Mouse (Mus musculus): Measurements from ENCODE around the gene Tns1. TPM values are rescaled to one million over a fixed set of nuclear protein-coding genes. Genes with fewer than 3 reads are reported as not detected.

The Tns1 gene
- total and polyA plus RNA-seq, 3 experiments: 0.11 TPM; not detected in 2

DNA sequence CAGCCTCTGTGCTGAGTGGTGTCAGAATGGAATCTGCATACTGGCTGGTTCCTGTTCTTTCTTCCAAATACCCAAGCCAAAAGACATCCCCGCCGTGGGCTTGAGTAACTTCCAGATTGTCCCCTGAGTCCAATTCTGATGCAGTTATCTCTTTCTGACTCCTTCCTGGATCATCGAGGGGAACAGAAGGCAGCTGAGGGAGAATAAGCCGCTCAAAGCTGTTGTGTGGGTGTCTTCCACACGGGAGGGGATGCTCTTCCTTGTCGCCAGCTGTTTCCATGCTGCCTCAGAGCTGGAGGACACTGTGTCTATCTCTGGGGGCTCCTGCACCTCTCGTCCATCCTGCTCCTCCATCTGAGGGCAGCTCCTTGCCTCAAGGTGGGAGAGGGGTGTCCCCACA is 133.0 kb downstream of the Tns1 start:
- Histone ChIP-seq H3K36me3 (ENCODE audit: control insufficient read depth in 1 of 2, insufficient read depth in 2 of 2, low read length in 2 of 2) (no peaks in the 10 kb centered on the region), H3K4me3 (ENCODE audit: control insufficient read depth in 1 of 2, insufficient read depth in 1 of 2, low read depth in 2 of 2, low read length in 2 of 2) (no peak overlapping the region), H3K27me3 (ENCODE audit: control insufficient read depth in 1 of 2, insufficient read depth in 2 of 2, low read length in 2 of 2) (no peaks in the 10 kb centered on the region), H3K9me3 (replicated peaks; ENCODE audit: insufficient read depth, low read length) (no peaks in the 10 kb centered on the region), H3K4me1 (ENCODE audit: control insufficient read depth in 1 of 2, insufficient read depth in 2 of 2, low read length in 2 of 2) (no peaks in the 10 kb centered on the region), H3K27ac (ENCODE audit: control insufficient read depth, low read depth, low read length) (no peak overlapping the region), H3K79me2 (ENCODE audit: control insufficient read depth, insufficient read depth, low read length, poor library complexity) (no peaks in the 10 kb centered on the region), H3K9ac (ENCODE audit: control insufficient read depth, low read depth, low read length, poor library complexity, severe bottlenecking) (no peak overlapping the region)
- no peak for TF ChIP-seq SIN3A (IDR thresholded peaks at IDR 0.05; ENCODE audit: low read length)
- no peak for TF ChIP-seq HCFC1 (IDR thresholded peaks at IDR 0.05; ENCODE audit: low read depth, low read length)
- TF ChIP-seq CTCF (IDR thresholded peaks at IDR 0.05 in 2 of 3, conservative IDR thresholded peaks at IDR 0.05 in 1 of 3; ENCODE audit: control insufficient read depth in 1 of 3, insufficient read depth in 1 of 3, low read depth in 2 of 3, low read length in 3 of 3, poor library complexity in 1 of 3, severe bottlenecking in 1 of 3): no peak
- no peak for TF ChIP-seq POLR2A (IDR thresholded peaks at IDR 0.05; ENCODE audit: control insufficient read depth in 1 of 2, insufficient read depth in 1 of 2, low read depth in 1 of 2, low read length in 2 of 2, poor library complexity in 1 of 2)
- no peak for TF ChIP-seq NRF1 (IDR thresholded peaks at IDR 0.05; ENCODE audit: insufficient read depth, low read depth, low read length, poor library complexity, severe bottlenecking)
- DNase-seq (ENCODE audit: low read depth, low spot score): no peak

DNA sequence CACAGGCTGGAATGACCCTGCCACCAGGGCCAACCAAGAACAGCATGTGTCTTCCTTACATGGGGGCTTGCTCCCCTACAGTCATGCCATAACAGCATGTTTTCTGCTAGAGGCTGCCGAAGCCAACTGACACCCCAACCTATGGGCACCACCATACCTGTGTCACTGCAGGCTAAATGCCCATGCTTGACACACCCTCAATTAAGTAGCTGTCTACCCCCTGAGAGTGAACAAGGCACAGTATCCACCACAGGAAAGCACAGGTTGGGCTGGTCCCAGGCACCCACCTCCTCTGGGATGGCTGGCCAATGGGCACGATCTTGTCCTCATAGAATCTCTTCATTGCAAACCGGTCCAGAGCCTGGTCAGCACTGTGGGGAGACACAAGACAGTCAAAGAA is 134.2 kb downstream of the Tns1 start:
- H3K36me3 ChIP-seq (ENCODE audit: control insufficient read depth in 1 of 2, insufficient read depth in 2 of 2, low read length in 2 of 2): no peaks in the 10 kb centered on the region
- TF ChIP-seq JUND (IDR thresholded peaks at IDR 0.05; ENCODE audit: low read depth, low read length) (no peak), GATA1 (IDR thresholded peaks at IDR 0.05; ENCODE audit: low read depth, low read length) (no peak), MEF2A (IDR thresholded peaks at IDR 0.05; ENCODE audit: extremely low read depth, insufficient replicate concordance, low read depth, low read length, poor library complexity, severe bottlenecking) (no peak), ZNF384 (IDR thresholded peaks at IDR 0.05; ENCODE audit: low read depth, low read length) (no peak), POLR2A (IDR thresholded peaks at IDR 0.05; ENCODE audit: control insufficient read depth in 1 of 2, insufficient read depth in 1 of 2, low read depth in 1 of 2, low read length in 2 of 2, poor library complexity in 1 of 2) (no peak), POLR2AphosphoS5 (IDR thresholded peaks at IDR 0.05; ENCODE audit: borderline replicate concordance, low read depth, low read length) (no peak), CHD2 (IDR thresholded peaks at IDR 0.05; ENCODE audit: low read length) (no peak), E2F4 (IDR thresholded peaks at IDR 0.05; ENCODE audit: borderline replicate concordance, low read depth, low read length) (no peak), BHLHE40 (IDR thresholded peaks at IDR 0.05; ENCODE audit: borderline replicate concordance, low read depth, low read length) (no peak)
- no peak overlapping the region for H3K9ac ChIP-seq (ENCODE audit: control insufficient read depth, low read depth, low read length, poor library complexity, severe bottlenecking)
- no peak for DNase-seq (ENCODE audit: low read depth, low spot score)
- H3K27me3 ChIP-seq (ENCODE audit: control insufficient read depth in 1 of 2, insufficient read depth in 2 of 2, low read length in 2 of 2): no peaks in the 10 kb centered on the region
- H3K27ac ChIP-seq (ENCODE audit: control insufficient read depth, low read depth, low read length): no peak overlapping the region
- no peak overlapping the region for H3K4me3 ChIP-seq (ENCODE audit: control insufficient read depth in 1 of 2, insufficient read depth in 1 of 2, low read depth in 2 of 2, low read length in 2 of 2)
- no peaks in the 10 kb centered on the region for H3K4me1 ChIP-seq (ENCODE audit: control insufficient read depth in 1 of 2, insufficient read depth in 2 of 2, low read length in 2 of 2)
- H3K9me3 ChIP-seq (replicated peaks; ENCODE audit: insufficient read depth, low read length): no peaks in the 10 kb centered on the region
- H3K79me2 ChIP-seq (ENCODE audit: control insufficient read depth, insufficient read depth, low read length, poor library complexity): no peaks in the 10 kb centered on the region

DNA sequence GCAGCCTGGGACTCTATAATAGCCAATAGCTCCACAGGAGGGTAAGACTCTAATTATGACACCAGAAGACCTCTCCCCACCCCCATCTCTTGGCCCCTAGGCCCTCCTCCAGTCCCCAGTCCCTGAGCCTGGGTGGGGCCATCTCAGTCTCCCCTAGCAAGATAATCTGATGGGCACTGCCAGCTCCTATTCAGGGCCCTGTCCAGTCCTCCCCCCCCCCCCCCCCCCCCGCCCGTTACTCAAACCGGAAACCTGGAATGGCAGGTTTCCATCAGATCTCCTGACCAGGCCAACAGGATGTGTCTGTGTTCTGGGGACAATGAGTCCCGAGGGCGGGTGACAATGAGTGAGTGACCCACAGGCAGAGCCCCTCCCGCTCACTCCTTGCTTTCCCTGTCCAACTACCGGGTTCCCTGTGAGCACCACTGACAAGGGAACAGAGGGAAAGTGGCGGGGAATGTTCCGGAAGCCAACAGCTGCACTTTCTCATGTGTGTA is 136.5 kb downstream of the Tns1 start:
- Histone ChIP-seq H3K27me3 (ENCODE audit: control insufficient read depth in 1 of 2, insufficient read depth in 2 of 2, low read length in 2 of 2) (no peaks in the 10 kb centered on the region), H3K27ac (ENCODE audit: control insufficient read depth, low read depth, low read length) (no peak overlapping the region), H3K4me3 (ENCODE audit: control insufficient read depth in 1 of 2, insufficient read depth in 1 of 2, low read depth in 2 of 2, low read length in 2 of 2) (no peak overlapping the region), H3K9ac (ENCODE audit: control insufficient read depth, low read depth, low read length, poor library complexity, severe bottlenecking) (no peak overlapping the region), H3K79me2 (ENCODE audit: control insufficient read depth, insufficient read depth, low read length, poor library complexity) (no peaks in the 10 kb centered on the region), H3K4me1 (ENCODE audit: control insufficient read depth in 1 of 2, insufficient read depth in 2 of 2, low read length in 2 of 2) (no peaks in the 10 kb centered on the region), H3K36me3 (ENCODE audit: control insufficient read depth in 1 of 2, insufficient read depth in 2 of 2, low read length in 2 of 2) (no peaks in the 10 kb centered on the region), H3K9me3 (replicated peaks; ENCODE audit: insufficient read depth, low read length) (no peaks in the 10 kb centered on the region)
- no peak for TF ChIP-seq POLR2A (IDR thresholded peaks at IDR 0.05; ENCODE audit: control insufficient read depth in 1 of 2, insufficient read depth in 1 of 2, low read depth in 1 of 2, low read length in 2 of 2, poor library complexity in 1 of 2)
- no peak for TF ChIP-seq MXI1 (IDR thresholded peaks at IDR 0.05; ENCODE audit: low read depth, low read length)
- TF ChIP-seq CHD2 (IDR thresholded peaks at IDR 0.05; ENCODE audit: low read length): no peak
- no peak for TF ChIP-seq HCFC1 (IDR thresholded peaks at IDR 0.05; ENCODE audit: low read depth, low read length)
- no peak for TF ChIP-seq ELF1 (IDR thresholded peaks at IDR 0.05; ENCODE audit: low read depth, low read length)
- TF ChIP-seq MAX (IDR thresholded peaks at IDR 0.05; ENCODE audit: low read length): no peak
- no peak for DNase-seq (ENCODE audit: low read depth, low spot score)
